Mouse (Mus musculus) cerebellum, adult 11-12 months (tissue): ENCODE measurements around the gene Marco.

Experiments used
- DNase-seq: peaks from one replicate; pipeline ENCODE4 v3.0.0; 2022

The Marco gene

DNA sequence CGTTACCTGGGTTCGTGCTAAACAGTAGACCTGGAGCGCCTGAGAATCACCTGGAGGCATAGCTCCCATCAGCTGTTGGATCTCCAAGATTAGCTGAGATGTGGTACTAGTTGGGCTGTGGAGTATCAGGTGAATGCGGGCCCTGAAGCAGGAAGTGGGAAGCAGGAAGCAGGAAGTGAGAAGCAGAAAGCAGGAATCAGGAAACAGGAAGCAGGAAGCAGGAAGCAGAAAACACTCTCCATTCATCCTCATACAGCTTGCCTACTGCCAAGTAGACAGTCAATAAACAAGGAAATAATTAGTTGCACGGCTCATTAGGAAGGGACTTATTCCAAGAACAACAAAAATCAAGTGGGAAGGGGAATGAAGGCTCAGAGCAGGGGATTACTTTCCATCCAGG lies 69.2 kb downstream of the Marco start:
- DNase-seq = no peak

GRCm38 (mm10) chr1:120430171-120430570 lies 74.7 kb downstream of the Marco start:
- no peak for DNase-seq

- DNase-seq = no peak
These were observed 79.2 kb downstream of the Marco start for GRCm38 (mm10) chr1:120425587-120425986.
